Mouse (Mus musculus) midbrain, embryonic 15.5 days (tissue): Measurements from ENCODE around the gene Lca5l. TPM values are rescaled to one million over a fixed set of nuclear protein-coding genes. Genes with fewer than 3 reads are reported as not detected.

ENCODE experiments used
- polyA plus RNA-seq: library from polyadenylated mRNA; unstranded; fragments of >200 nt; fragmentation: Nextera tagmentation; extraction: Ambion mirVana; gene quantifications from 2 replicates; pipeline ENCODE4 v1.2.1, GENCODE M21; 2015

Gene Lca5l
- polyA plus RNA-seq, 1 experiment from 2014 or later, result 1.6 TPM

Other genes starting within 250 kb of the Lca5l start
- gene Psmg1, start 201.3 kb downstream of the Lca5l start, polyA plus RNA-seq, result 62.0 and 70.2 TPM in 2 replicates
- gene Brwd1, start 109.7 kb downstream of the Lca5l start, polyA plus RNA-seq, result 278 and 295 TPM in 2 replicates
- gene Hmgn1, start 64.5 kb downstream of the Lca5l start, polyA plus RNA-seq, result 298 and 315 TPM in 2 replicates
- 217 and 221 TPM in 2 replicates for gene Wrb, start 46.9 kb downstream of the Lca5l start, polyA plus RNA-seq
- 1.7 TPM in 2 replicates for gene Sh3bgr, start 8.2 kb upstream of the Lca5l start, polyA plus RNA-seq
- gene B3galt5, start 43.5 kb upstream of the Lca5l start, polyA plus RNA-seq, result 3.1 and 3.4 TPM in 2 replicates